Mouse (Mus musculus): ENCODE measurements around the gene Ciita. TPM values are rescaled to one million over a fixed set of nuclear protein-coding genes. Genes with fewer than 3 reads are reported as not detected.

Ciita gene
- total RNA-seq (2023): 20.8 TPM

DNA sequence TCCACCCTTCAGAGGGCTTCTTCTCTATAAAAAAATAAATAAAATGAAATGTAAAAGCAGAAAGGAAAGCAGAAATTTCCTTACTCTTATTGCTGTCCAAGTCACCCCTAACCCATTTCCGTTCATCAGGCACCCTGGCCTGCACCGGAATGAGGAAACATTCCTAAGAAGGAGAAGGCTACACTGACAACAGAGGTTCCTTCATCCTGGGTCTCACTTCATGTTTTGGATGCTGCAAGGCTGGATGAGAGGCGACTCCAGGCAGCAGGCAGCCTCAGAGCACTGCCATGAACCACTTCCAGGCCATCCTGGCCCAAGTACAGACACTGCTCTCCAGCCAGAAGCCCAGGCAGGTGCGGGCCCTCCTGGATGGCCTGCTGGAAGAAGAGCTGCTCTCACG is at the start of gene Ciita:
TSS of gene Ciita (plus strand) at position 203 of the 400 bp plus-strand sequence.

DNA sequence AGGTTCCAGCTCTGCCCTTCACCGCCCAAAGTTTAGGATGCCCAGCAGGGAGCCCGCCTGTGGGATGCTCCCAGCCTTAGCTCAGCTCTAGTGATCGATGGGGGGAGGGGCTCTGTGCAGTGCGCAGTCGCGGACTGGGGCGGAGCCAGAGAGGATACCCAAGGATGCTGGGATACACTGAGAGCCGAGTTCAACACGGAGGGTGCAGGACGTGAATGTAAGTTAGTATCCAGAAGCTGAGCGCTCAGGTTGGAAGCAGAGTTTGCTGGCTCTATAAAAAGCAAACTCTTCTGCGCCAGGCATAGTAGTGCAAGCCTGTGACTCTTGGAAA is 32.6 kb upstream of the Ciita start, which contains the start of gene Tvp23a:
TSS of gene Tvp23a (minus strand) at position 99 of the 331 bp plus-strand sequence.

DNA sequence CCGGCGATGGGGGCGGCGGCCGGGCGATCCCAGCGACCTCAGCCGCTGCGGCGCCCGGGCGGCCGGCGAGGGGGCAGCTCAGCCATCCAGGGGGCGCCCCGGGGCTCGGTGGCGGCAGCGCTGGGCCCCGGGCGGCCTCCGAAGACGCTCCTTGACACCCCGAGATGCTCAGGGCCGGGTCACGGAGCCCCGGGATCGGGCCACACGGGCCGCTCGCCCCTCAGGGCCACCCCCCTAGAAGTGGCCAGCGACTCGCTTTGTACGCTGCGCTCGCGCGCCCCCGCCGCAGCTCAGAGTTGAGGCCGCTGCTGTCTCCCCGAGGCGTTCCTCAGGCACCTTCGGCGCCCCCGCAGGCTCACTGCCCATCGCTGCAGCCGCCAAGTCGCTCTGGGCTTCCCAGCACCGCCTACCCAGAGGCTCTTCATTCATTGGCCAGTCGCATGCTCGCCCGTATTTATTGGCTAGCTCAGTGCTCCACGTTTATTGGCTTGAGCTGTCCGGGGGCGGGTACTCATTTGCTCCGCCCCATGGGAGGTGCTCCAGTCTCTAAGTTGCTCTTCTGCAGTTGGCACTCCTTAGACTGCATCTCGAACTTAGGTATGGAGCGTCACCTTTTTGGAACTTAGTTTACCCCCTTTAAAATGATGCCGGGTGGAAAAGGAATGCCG is 63.0 kb downstream of the Ciita start, which contains the start of gene Dexi:
TSS of gene Dexi (minus strand) at position 357 of the 668 bp plus-strand sequence.

DNA sequence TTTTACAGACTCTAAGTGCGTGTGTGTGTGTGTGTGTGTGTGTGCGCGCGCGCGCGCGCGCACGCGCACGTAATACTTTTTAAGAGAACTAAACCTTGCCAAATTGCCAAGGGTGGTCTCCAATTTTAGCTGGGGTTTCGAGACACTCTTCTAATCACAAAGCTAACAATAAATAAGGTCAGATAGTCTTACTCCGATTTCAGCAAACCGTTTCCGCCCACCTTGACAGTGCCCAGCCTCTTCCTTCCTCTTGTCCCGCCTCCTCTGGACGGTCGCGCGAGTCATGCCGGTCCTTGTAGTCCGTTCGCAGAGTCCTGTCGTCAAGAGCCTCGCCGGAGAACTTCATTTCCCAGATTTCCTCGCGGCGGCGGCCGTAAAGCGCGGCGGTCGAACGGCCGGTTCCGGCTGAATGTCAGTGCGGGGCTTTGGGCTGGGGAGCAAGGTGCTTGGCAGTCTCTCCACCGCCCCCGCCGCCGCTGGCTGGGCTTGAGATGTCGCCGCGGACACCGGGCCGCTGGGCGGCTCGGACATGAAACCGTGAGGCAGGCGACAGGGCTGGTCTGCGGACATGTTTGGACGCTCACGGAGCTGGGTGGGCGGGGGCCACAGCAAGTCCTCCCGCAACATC is 65.2 kb downstream of the Ciita start, which contains the start of gene Clec16a:
TSS of gene Clec16a (plus strand) at position 345 of the 628 bp plus-strand sequence.

Other genes starting within 250 kb of the Ciita start
- gene Emp2, start 166.1 kb upstream of the Ciita start, total RNA-seq (2023): not detected
- 0.59 TPM for gene Tekt5, start 84.6 kb upstream of the Ciita start, total RNA-seq (2023)
- 40.2 TPM for gene Nubp1, start 68.1 kb upstream of the Ciita start, total RNA-seq (2023)
- 0.18 TPM for gene Tvp23a, start 32.7 kb upstream of the Ciita start, total RNA-seq (2023)
- 16.1 TPM for gene Dexi, start 63.0 kb downstream of the Ciita start, total RNA-seq (2023)
- gene Clec16a, start 65.3 kb downstream of the Ciita start, total RNA-seq (2023): 35.9 TPM

Measured in CD4-positive naive resting alpha-beta T cell, adult 76 days (primary cell).